Mouse (Mus musculus) regulatory T cell (primary cell): ENCODE measurements around the gene Taar7d.
"Not testable (repeated sequence)": the region's sequence is repeated elsewhere in the genome, so short reads cannot be mapped to it uniquely, and the experiment has no call there.

Experiments
- in situ Hi-C: fragments of 300-600 bp; cut with MboI, MseI; formaldehyde crosslinking; loops from one replicate; pipeline ENCODE4 v1.15.1; 2025; ENCODE audit warnings: high pct_unique_total_duplicates

Gene Taar7d

DNA sequence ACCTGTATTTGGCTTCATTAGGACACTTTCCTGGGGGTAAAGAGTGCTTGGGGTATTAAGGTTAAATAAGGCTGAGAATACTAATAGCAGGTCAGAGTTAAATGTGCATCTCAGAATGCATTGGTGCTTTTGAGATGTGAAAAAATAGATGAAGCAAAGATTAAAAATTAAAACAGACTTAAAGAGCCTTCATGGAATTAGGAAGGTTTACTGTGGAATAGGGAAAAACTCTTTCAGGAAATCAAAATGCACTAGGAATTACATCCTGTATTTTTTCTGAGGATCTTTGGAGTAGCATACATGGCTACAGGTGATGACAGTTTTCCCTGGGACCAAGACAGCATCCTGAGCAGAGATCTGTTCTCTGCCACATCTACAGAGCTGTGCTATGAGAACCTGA, at the start of gene Taar7d:
Gene Taar7d (plus strand): TSS at position 301 of the 400 bp plus-strand sequence.
- in situ Hi-C loops, result no loop called here

DNA sequence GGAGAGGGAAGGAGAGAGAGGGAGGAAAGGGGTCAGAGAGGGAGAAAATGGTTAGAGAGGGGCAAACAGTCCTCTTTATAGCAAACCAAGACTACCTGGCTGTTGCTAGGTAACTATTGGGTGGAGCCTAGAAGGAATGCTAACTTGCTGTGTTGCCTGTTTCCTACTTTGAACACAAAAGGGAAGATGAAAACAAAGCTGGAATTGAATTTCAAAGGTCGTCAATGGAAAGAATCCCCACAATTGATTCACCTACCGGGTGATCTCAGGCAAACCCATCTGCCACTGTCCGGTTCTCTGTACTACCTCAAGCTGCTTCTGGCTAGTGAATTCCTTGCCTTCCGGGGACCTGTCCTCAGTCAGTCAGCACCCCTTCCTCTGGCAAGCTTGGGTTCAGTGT, 49.1 kb upstream of the Taar7d start:
- in situ Hi-C loops, result no loop called here

DNA sequence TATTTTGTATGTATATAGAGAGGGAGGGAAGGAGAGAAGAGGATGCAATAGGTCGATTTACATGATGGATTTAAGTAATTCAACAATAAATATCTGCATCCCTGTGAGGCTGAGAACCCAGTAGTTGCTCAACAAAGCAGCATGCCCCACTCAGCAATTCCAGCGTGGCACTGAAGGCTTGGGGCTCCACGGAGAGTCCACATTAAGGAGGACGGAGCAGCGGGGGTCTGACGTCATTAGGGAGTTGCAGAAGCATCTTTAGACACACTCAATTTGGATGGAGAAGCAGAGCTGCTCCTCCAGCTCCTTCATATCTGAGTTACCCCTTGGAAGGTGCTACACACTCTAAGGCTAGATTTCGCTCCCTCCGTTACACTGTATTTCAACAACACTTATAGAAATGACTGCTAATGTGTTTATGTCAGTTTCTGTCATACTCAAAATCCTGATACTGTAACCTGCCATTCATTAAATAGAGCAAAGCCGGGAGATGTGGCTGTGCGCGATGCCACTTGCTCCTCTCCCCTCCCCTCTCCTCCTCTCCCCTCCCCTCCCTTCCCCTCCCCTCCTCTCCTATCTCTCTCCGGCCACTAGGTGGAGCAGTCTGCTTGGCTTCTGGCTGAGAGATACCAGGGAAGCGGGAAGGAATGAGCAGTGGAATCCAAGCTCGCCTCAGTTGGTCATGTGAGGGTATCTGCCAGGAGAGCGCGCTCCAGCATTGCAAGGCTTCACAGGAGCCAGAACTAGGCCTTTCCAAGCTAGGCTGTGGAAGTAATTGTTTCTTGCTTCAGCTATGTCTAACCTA, 47.9 kb upstream of the Taar7d start:
- in situ Hi-C loops, result no loop called here

DNA sequence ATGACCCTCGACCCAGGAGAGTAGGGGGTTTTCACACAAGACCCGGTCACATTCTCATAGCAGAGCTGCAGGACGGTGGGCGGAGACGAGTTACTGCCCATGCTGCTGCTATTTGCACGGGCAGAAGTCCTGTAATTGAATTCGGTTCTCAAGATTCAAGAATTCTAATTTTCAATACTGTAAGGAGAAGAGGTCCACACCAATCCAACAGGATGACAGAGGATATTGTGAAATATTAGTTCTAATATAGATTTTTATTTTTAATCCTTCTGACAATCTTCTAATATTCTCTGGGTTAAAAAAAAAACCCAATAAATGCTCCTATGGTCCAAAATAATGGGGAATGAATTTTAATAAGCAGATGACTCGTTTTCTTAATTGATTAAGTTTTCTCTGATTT, 41.5 kb upstream of the Taar7d start, which contains the start of gene Taar6:
Gene Taar6 (minus strand): TSS at position 101 of the 400 bp plus-strand sequence.
- in situ Hi-C loops, result no loop called here

DNA sequence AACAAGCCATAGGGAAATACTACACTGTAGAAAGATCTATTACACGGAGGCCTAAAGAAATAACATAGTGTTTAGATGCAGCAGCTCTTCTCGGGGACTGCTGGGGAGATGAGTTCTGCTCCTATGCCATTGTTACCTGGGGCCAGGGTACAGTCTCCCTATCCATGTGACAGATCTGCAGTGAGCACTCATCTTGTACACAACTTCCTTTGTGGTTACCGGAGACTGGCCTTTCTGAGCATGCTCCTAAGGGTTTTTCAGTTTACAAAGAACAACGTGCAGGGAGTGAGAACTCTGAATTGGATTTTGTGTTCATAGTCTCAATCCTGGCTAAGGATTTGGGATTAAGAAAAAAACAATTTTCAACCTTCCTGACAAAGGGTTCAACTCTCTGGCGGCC, 40.6 kb upstream of the Taar7d start:
- in situ Hi-C loops, result no loop called here

DNA sequence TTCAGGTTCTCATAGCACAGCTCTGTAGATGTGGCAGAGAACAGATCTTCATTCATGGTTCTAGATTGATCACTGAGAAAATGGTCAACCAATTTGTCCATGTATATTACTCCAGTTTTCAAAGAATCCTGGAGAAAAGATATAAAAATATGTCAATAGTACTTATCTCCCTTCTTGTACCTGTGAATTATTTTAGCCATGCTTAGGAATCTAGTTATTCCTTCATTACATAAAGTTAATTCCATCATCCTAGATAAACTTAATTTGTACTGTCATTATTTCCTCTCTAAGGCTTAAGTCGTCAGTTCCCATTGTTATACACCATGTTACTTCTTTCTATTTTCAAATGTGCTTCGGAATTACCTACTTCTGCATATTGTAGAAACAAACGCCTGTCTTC, 33.6 kb upstream of the Taar7d start, which contains the start of gene Taar7a:
Gene Taar7a (minus strand): TSS at position 101 of the 400 bp plus-strand sequence.
- in situ Hi-C loops, result no loop called here

DNA sequence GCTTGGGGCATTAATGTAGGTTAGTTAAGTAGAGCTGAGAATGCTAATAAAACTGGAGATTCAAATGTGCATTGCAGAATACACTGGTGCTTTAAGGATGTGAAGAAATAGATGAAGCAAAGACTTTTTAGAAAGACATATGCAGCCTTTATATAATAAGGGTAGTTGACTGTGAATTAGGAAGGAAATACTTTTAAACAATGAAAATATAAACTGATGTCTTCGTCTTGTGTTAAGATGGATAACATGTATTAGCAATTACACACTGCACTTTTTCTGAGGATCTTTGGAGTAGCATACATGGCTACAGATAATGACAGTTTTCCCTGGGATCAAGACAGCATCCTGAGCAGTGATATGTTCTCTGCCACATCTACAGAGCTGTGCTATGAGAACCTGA, 27.4 kb upstream of the Taar7d start, which contains the start of gene Taar7b:
Gene Taar7b (plus strand): TSS at position 301 of the 400 bp plus-strand sequence.
- in situ Hi-C loops, result no loop called here

DNA sequence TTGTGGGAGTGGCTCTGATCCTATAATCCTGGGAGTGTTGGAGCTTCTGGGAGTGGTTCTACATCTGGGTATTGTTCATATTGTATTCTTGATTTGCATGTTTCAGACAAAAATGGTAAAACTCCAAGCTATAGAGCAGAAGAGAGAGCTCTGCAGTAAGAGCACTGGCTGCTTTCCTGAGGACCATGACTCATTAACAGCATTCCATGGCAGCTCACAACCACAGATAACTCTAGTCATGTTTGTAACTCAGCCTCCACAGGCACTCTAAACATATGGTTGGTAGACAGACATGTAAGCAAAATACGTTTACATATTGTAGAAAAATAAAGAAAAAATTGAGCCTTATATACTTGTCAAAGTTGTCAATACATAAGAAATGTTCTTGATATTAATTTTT, 20.6 kb upstream of the Taar7d start:
- in situ Hi-C loops, result no loop called here

DNA sequence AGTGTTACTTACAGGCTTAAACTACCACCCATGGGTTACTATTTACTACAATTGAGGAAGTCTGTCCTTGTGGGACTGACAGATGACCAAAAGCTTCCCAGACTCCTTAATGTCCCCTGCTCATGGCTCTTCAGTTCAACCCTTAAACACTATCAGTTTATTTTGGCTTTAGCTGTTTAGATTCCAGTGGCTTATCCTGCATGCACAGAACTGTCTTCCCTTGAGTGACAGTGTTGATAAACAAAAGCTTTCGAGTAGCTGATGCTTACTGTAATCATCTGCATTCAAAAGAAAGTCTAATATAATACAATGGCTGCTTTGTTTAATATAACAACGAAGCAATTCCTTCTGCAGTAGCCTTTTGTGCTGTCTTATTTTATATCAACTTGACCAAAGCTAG, 20.0 kb upstream of the Taar7d start:
- in situ Hi-C loops, result no loop called here

DNA sequence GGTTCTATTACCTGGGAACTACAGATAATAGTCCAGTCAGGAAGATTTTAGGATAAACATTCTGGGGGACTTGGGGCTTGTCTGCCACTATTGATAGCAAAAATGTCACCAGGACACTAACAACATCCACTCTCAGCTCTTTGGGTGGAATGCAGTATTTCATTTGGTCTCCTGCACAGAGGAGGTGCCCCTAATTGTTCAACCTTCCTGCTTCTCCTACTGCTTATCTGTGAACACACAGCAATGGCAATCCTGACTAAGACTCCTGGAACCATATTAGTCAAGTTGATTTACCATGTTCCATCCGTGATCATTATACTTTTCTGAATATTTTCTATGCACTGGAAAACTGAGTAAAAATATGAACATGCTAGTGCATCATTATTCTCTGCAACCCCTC, 18.9 kb upstream of the Taar7d start:
- in situ Hi-C loops, result no loop called here

DNA sequence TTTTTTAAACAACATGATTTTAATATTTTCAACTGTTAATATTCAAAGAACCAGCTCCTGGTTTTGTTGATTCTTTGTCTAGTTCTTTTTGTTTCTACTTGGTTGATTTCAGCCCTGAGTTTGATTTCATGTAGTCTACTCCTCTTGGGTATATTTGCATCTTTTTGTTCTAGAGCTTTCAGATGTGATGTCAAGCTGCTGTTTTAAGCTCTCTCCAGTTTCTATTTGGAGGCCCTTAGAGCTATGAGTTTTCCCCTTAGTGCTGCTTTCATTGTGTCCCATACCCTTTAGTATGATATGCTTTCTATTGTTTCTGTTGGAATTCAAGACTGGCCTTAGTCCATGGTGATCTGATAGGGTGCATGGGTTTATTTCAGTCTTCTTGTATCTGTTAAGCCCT, 4.3 kb downstream of the Taar7d start:
- in situ Hi-C loops, result no loop called here

DNA sequence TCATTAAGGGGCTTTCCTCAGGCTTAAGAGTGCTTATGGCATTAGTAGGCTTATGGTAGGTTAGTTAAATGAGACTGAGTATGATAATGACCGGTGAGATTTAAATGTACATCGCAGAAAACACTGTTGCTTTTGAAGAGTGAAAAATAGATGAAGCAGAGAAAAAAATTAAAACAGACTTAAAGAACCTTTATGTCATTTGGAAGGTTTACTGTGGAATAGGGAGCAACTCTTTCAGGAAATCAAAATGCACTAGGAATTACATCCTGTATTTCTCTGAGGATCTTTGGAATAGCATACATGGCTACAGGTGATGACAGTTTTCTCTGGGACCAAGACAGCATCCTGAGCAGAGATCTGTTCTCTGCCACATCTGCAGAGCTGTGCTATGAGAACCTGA, 10.3 kb downstream of the Taar7d start, which contains the start of gene Taar7e:
Gene Taar7e (plus strand): TSS at position 301 of the 400 bp plus-strand sequence.
- in situ Hi-C loops, result no loop called here

DNA sequence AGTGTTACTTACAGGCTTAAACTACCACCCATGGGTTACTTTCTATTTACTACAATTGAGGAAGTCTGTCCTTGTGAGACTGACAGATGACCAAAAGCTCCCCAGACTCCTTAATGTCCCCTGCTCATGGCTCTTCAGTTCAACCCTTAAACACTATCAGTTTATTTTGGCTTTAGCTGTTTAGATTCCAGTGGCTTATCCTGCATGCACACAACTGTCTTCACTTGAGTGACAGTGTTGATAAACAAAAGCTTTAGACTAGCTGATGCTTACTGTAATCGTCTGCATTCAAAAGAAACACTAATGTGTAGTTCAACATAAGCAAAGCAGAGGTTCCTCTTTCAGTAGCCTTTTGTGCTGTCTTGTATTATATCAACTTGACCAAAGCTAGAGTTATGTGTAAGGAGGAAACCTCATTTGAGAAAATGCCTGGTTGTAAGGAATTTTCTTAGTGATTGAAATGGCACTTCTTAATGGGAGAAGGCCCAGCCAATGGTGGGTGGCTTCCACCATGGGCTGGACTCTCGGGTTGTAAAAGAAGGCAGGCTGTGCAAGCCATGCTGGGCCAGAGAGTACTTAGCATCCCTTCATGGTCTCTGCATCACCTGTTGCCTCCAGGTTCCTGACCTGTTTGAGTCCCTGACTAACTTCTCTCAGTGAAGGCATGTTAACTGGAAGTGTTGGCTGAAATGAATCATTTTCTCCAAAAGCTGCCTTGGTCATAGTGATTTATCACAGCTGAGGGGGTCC, 13.3 kb downstream of the Taar7d start:
- in situ Hi-C loops, result loop anchor here (10.0 kb wide), 1 partner anchor 1565 kb away; no protein-coding TSS in a partner anchor

DNA sequence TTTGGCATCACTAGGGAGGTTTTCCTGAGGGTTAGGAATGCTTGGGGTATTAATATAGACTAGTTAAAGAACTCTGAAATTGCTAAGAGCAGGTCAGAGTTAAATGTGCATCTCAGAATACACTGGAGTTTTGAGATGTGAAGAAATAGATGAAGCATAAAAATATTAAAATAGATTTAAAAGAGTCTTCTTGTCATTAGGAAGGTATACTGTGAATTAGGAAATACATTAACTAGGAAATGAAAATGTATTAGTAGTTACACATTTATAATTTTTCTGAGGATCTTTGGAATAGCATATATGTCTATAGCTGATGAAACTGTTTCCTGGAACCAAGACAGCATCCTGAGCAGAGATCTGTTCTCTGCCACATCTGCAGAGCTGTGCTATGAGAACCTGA, 22.2 kb downstream of the Taar7d start, which contains the start of gene Taar7f:
Gene Taar7f (plus strand): TSS at position 301 of the 400 bp plus-strand sequence.
- in situ Hi-C loops, result loop anchor here (10.0 kb wide), 1 partner anchor 1556 kb away; no protein-coding TSS in a partner anchor

DNA sequence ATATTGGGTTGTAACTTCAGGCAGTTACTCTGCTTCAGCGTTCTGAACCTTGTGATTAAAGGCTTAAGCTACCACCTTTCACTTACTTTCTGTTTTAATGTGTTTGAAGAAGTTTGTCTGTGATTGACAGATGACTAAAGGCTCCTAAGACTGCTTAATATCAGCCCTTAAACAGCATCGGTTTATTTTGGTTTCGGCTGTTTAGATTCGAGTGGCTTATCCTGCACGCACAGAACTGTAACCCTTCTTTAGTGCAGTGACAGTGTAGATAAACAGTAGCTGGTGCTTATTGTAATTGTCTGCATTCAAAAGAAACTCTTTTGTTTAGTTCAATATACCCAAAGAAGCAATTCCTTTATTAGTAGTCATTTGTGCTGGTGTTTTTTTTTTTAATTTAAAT, 25.0 kb downstream of the Taar7d start:
- in situ Hi-C loops, result no loop called here

DNA sequence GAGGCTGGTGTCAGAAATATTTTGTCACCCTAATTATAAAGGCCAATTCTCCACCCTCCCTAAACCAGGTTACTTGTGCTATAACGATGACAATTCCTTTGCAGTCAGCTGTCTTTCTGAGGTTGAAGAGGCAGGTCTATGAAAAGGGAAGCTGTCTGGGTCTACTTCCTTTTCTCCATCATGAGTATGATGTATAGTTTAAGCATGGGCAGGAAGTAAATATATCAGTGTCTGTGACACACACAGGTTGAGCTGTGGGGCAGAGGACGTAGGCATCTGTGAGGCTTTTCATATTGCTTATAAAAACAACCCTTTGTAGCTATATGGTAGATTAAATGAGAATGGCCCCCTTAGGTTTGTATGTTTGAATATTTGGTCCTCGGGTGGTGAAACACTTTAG, 32.0 kb downstream of the Taar7d start:
- in situ Hi-C loops, result no loop called here

DNA sequence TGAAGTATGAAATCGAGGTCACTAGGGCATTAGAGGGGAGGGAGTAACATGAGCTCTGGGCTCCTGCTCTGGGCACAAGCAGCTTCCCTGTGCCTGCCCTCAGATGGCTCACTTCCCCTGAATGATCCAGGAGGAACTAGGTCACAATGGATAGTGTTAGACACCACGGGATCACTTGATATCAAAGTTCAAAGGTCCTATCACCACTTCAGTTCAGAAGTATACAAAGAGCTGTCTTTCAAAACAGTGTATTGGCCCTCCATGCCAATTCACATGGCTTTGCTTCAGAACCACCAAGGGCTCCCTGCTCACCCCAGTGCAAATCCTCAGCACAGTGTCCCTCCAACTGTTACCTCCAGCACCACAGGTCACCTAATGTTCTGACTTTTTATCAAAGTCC, 47.7 kb downstream of the Taar7d start:
- in situ Hi-C loops, result not testable (repeated sequence)

DNA sequence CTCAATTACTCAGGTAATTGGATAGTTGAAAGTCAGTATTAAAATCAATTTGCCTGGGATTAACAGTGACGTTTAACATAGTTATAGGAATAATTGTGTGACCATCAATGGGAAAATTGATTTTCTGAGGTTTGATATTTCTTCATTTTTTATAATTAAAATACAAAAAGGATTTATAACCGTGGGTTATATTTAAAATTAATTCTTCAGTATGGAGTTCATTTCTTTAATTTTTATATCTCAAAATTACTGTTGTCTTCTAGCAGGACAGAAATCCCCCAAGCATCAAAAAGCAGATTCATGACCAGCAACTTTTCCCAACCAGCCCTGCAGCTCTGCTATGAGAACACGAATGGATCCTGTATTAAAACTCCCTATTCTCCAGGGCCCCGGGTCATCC, 49.2 kb downstream of the Taar7d start, which contains the start of gene Taar8a:
Gene Taar8a (plus strand): TSS at position 301 of the 400 bp plus-strand sequence.
- in situ Hi-C loops, result not testable (repeated sequence)
